Mouse (Mus musculus) gastrocnemius, adult 2 months (tissue): ENCODE data around the gene Magt1. TPM values are rescaled to one million over a fixed set of nuclear protein-coding genes. Genes with fewer than 3 reads are reported as not detected.
"Not testable (repeated sequence)": the region's sequence is repeated elsewhere in the genome, so short reads cannot be mapped to it uniquely, and the experiment has no call there.

Source experiments
- DNase-seq: peaks from one replicate; pipeline ENCODE4 v3.0.0; 2022
- H3K27ac ChIP-seq: fragments of 200-600 bp; 2 replicates; pipeline ENCODE4 v1.8.1; 2022; ENCODE audit warnings: mild to moderate bottlenecking
- H3K4me3 ChIP-seq: fragments of 200-600 bp; 2 replicates; pipeline ENCODE4 v1.8.1; 2022; ENCODE audit warnings: mild to moderate bottlenecking, moderate library complexity
- CTCF ChIP-seq: fragments of 200-600 bp; IDR thresholded peaks from 2 replicates; pipeline ENCODE4 v1.8.1; 2022; ENCODE audit warnings: antibody characterized with exemption, mild to moderate bottlenecking, moderate library complexity
- intact Hi-C: fragments of 180-260 bp; cut with DNase I; formaldehyde crosslinking; loops from one replicate; pipeline ENCODE4 v1.15.1; 2025
- total RNA-seq, 2 experiments: library from RNA; stranded (reverse); gene quantifications; 2 replicates each; pipeline ENCODE4 v1.2.3; 2021

The Magt1 gene
- total RNA-seq, 2 experiments from 2014 or later: 29.4 to 33.3 TPM

- H3K4me3 ChIP-seq: peak overlapping the region; percentile 30; the same call in 1 of the 2 replicates
- H3K27ac ChIP-seq: peak overlapping the region; percentile 44; the same call in 1 of the 2 replicates
- intact Hi-C loops: no loop called here
- peak; percentile 19 for DNase-seq
- no peak for TF ChIP-seq CTCF
Measured at GRCm38 (mm10) chrX:105934341-105934740, 77.4 kb downstream of the Magt1 start.

GRCm38 (mm10) chrX:105929478-105930038 is 82.1 kb downstream of the Magt1 start:
- Histone ChIP-seq H3K4me3 (peak overlapping the region; percentile 87), H3K27ac (peak overlapping the region; percentile 91)
- TF ChIP-seq CTCF: no peak
- intact Hi-C loops: loop anchor here (5.0 kb wide), 1 partner anchor 83 kb away; the partner anchor contains the start of gene Magt1
- DNase-seq: no peak

GRCm38 (mm10) chrX:105928861-105929477 is 82.7 kb downstream of the Magt1 start, which contains the start of gene Atrx:
Atrx (minus strand) TSS chrX:105929403.
- DNase-seq: peak; percentile 78
- H3K27ac ChIP-seq: peak within 1 kb of the TSS; percentile 91
- peak within 1 kb of the TSS; percentile 87 for H3K4me3 ChIP-seq
- no peak for TF ChIP-seq CTCF
- intact Hi-C loops: loop anchor here (5.0 kb wide), 1 partner anchor 83 kb away; the partner anchor contains the start of gene Magt1

GRCm38 (mm10) chrX:105927941-105928860 is 83.5 kb downstream of the Magt1 start:
- Histone ChIP-seq H3K4me3 (peak overlapping the region; percentile 87), H3K27ac (peak overlapping the region; percentile 91)
- intact Hi-C loops: loop anchor here (5.0 kb wide), 1 partner anchor 84 kb away; the partner anchor contains the start of gene Magt1
- peak; percentile 60 for DNase-seq
- no peak for TF ChIP-seq CTCF

- no peak for TF ChIP-seq CTCF
- peak; percentile 19 for DNase-seq
- Histone ChIP-seq H3K4me3 (peak overlapping the region; percentile 19), H3K27ac (0 out of 2 replicates have a peak overlapping the region, but pooled peaks have one; percentile 1)
- intact Hi-C loops: loop anchor here (5.0 kb wide), 1 partner anchor 86 kb away; the partner anchor contains the start of gene Magt1
Measured at GRCm38 (mm10) chrX:105926121-105926735, 85.5 kb downstream of the Magt1 start.

GRCm38 (mm10) chrX:105924326-105925070 is 87.2 kb downstream of the Magt1 start:
- no peak for TF ChIP-seq CTCF
- intact Hi-C loops: loop anchor here (5.0 kb wide), 1 partner anchor 88 kb away; the partner anchor contains the start of gene Magt1
- DNase-seq: no peak
- Histone ChIP-seq H3K4me3 (no peak overlapping the region), H3K27ac (no peak overlapping the region)

- TF ChIP-seq CTCF: no peak
- H3K4me3 ChIP-seq: no peak overlapping the region
- intact Hi-C loops: no loop called here
- no peak for DNase-seq
- no peak overlapping the region for H3K27ac ChIP-seq
Measured at GRCm38 (mm10) chrX:105923896-105924295, 87.8 kb downstream of the Magt1 start.

- H3K27ac ChIP-seq, DNase-seq, intact Hi-C loops, H3K4me3 ChIP-seq: not testable (repeated sequence)
Measured at GRCm38 (mm10) chrX:105922986-105923385, 88.7 kb downstream of the Magt1 start.

- peak; percentile 24 for DNase-seq
- Histone ChIP-seq H3K27ac (no peak overlapping the region), H3K4me3 (no peak overlapping the region)
- peak; percentile 55 for TF ChIP-seq CTCF
- intact Hi-C loops: no loop called here
Measured at GRCm38 (mm10) chrX:105921421-105921820, 90.3 kb downstream of the Magt1 start.

Other genes starting within 250 kb of the Magt1 start
- gene Fgf16, start 247.6 kb downstream of the Magt1 start, total RNA-seq: under 1 TPM; 0.33 to 0.75 TPM
- 10 to 100 TPM; 38.7 to 42.4 TPM for gene Atrx, start 82.5 kb downstream of the Magt1 start, total RNA-seq
- 1,000 to 10,000 TPM in 1 of 2 experiments, 100 to 1,000 TPM in 1; 806 to 1,137 TPM for gene Cox7b, start 3.8 kb upstream of the Magt1 start, total RNA-seq
- gene Atp7a, start 15.4 kb upstream of the Magt1 start, total RNA-seq: 1 to 10 TPM; 8.1 to 8.7 TPM
- under 1 TPM; 0.11 to 0.15 TPM for gene Tlr13, start 131.3 kb upstream of the Magt1 start, total RNA-seq
- gene Pgk1, start 175.2 kb upstream of the Magt1 start, total RNA-seq: 1,000 to 10,000 TPM in 1 of 2 experiments, 100 to 1,000 TPM in 1; 915 to 1,167 TPM
- 1 to 10 TPM; 8.2 to 8.4 TPM for gene Taf9b, start 209.3 kb upstream of the Magt1 start, total RNA-seq
- gene Fnd3c2, start 243.5 kb upstream of the Magt1 start, total RNA-seq: not detected